Mouse (Mus musculus) Muller cell, postnatal 12 days (primary cell): Measurements from ENCODE around the gene Zdhhc5.

Source experiments
- DNase-seq: peaks from one replicate; pipeline ENCODE4 v3.0.0-alpha.2; 2015; ENCODE audit errors: inconsistent ontology term

The Zdhhc5 gene

DNA sequence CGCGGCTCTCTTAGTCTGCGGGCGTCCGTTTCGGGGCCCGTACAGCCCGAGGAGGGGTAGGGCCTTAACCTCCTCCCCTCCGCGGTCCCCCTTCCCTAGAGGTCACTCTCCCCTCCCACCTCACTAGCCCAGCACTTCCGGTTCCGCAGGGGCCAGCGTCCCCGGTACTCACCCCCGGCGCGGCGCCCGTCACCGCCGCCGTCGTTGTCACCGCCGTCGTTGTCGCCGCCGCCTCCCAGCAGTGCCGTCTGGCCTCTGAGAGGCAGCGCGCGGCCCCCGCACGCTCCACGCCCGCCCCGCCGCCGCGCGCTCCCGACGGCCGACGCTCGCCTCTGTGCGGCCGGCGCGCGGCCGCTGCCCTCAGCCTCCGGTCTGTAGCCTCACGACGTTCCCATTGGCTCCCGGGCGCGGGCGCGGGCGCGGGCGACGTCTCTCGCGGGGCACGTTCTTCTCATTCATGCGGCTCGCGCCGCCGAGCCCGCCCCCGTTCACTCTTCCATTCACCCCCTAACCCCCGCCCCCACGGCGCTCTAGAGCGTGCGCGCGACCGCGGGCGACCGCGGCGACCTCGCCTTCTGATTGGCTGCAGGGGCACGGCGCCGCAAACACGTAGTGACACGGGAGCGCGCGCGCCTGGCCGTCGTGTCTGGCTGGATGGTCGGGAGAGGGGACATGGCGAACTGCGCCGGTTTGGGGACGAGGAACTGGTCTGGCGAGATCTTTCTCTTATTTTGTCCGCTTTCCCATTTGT is at the start of gene Zdhhc5:
Zdhhc5 (minus strand) TSS at position 370 of the 751 bp plus-strand sequence.
- DNase-seq, result peak; percentile 100

DNA sequence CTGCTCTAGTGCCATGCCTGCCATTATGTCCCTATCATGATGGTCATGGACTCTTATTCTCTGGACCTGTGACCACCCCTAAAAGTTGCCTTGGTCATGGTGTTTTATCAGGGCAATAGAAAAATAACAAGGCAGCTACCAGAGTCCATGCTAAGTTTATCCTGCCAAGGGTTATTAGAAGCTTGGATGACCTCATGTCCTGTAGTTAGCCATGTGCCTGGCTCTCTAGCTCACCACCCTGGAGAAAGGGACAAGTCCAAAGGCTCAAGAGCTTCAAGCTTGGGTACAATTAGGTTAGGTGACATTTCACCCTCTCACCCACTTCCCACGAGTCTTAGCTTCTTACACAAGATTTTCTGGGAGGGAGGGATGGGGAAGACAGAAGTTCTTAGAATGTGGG is 47.8 kb upstream of the Zdhhc5 start:
- no peak for DNase-seq

DNA sequence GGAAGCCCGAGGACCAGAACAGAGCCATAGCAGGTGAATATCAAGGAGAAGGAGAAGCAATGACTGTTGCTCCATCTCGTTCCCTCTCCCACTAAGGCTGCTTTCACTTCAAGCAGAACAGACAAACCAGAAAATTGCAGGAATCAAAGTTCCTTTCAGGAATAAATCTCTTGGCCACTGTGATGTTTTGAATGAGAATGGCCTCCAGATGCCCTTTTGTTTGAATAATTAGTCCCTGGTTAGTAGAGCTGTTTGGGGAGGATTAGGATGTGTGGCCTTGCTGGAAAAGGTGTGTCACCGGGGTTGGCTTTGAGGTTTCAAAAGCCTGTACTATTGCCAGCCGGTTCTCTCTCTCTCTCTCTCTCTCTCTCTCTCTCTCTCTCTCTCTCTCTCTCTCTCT is 47.3 kb upstream of the Zdhhc5 start:
- no peak for DNase-seq

DNA sequence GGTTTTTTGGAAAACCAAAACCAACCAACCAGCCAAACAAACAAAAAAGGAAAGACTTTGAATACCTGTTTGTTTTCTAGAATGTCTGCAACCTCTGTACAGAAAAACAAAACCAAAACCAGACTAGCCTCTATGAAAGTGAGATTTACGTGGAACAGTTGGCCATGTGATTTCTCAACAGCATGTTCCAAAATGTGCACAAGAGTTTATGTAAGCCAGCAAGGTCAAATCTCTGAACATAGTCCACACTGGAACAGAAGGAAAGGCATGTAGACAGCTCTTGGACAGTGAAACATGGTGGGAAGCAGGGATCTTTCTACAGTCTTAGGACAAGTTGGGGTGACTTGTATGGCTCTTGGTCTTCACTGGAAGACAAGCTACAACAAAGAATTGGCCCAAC is 46.9 kb upstream of the Zdhhc5 start:
- no peak for DNase-seq

DNA sequence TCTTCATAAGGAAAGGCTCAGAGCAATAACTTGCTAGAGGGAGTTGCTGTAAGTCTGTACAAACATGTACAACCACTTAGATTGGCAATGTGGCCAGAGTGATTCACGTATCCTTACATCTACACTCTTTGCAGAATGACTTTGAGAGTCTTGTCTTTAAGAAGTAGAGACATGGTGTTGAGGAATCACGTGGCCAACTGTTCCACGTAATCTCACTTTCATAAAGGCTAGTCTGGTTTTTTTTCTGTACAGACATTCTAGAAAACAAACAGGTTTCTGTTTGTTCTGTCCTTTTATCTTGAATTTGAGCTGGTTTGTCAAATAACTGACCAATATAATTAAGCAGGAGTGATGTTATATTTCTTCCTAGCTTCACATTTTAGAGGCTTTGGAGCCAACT is 46.3 kb upstream of the Zdhhc5 start:
- DNase-seq, result no peak

DNA sequence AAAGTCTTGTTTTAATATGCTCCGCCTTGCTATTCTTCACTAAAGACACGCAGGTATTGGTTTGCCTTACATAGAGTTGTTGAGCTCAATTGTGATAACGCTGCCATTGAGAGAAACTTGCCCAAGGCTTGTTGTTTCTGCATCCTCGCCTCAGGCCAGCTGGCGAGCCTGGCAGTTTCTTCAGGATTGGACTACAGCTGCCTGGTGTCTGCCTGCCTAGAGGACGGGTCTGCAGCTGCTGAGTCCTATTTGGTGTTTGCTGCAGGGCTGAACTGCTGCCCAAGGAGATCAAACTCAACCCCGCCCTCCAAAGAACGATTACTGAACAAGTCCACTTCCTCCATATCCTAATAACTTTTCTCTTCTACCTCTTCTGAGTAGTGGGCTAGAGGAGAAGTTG is 45.8 kb upstream of the Zdhhc5 start:
- DNase-seq, result no peak

DNA sequence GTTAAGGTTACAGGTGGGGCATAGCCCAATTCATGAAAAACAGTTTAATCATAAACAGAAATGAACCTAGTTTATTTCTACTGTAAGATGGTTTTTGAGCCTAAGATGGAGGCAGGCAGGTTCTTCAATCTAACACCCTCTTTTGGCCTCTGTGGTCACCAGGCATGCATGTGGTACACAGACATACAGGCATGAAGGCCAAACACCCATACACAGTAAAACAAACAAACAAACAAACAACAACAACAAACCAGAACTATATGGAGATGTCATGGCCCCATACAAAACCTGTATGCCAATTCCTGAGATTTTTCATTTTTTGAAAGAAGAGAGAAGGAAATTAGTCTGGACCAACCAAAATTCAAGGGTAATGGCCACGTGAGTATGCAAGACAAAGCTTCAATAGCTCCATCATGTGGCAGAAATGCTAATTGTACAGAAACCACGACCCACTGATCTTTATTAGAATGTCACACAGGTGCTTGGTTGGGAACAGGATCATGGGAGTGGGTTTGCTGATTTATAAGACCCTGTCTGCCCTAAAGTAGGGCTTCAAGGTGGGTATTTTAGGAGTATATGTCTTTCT is 43.7 kb upstream of the Zdhhc5 start:
- peak; percentile 40 for DNase-seq

DNA sequence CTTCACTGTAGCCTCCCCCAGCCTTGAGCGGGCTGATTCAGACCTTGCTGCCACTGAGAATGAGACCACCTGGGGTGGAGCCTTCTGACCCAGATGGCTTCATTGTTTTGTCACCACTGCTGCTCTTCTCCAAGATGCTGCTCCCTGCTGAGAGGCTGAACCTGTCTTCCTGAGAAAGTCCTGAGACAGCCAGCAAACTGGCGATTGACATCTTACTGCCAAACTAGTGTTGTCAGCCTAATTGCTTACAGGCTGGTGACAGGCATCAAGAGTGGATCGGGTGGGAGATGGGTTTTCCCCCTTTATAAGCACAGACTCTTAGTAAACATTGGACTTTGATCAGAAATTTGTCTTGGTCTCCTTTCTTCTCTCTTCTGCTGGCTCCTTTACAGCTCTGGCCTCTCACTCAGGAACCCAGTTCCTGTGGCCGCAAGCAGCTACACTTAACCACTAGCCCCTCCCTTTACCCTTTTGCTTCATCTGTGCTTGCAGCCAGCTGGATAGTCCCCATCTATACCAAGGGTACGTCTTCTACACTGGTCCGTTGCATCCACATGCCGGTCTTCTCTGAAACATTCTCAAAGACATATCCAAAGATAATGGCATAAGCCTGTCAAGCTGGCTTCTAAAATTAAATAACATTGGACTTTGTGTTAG is 42.2 kb upstream of the Zdhhc5 start:
- no peak for DNase-seq

DNA sequence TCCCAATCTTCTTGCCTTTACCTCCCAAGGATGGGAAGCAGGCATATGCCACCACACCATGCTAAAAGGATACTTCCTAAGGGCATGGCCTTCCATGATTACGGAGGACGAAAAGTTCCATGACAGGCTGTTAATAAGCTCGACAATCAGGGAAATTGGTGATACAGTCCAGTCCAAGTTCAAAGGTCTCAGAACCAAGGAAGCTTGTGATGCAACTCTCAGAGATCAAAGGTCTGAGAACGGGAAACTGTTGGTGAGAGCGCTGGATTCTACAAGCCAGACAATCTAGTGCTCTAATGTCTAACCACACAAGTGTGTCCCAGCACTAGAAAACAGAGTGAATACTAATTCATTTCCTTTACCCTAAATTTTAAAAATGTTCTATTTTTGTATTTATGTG is 41.3 kb upstream of the Zdhhc5 start:
- no peak for DNase-seq

DNA sequence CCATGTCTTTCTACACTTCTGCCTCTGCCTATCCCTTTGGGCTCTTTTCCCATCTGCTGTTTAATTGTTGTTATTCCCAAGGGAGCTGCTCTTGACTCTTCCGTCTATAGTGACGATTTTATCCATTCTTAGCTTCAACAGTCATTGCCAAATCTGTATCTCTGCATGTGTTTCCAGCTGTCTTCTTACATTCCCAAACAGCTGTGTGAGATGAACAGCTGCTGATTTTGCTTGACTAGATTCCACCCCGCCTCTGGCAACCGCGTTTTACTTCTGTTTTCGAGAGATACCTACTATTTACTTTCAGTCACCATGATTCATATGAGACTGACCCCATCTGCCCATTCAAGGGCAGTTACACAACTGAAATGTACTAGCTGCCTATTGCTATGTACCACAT is 35.1 kb upstream of the Zdhhc5 start:
- no peak for DNase-seq

DNA sequence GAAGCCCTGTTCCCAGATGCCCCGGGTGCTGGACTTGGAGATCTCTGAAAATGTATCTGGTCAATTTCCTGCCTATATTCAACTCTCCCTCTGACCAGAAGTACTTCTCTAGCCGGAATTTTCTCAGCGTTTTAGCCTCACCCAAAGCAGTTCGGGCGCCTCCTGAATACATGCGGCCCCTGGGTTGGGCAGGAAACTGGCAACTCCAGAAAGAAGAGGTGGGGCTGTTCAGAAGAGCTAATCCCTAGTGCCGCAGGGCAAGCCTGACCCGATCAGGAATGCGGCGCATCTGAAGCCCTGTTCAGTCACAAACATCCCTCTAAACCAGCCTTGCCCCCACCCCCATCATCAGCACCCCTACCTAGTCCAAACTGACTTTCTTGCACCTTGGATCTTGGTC is 29.1 kb upstream of the Zdhhc5 start:
- DNase-seq, result peak; percentile 80

DNA sequence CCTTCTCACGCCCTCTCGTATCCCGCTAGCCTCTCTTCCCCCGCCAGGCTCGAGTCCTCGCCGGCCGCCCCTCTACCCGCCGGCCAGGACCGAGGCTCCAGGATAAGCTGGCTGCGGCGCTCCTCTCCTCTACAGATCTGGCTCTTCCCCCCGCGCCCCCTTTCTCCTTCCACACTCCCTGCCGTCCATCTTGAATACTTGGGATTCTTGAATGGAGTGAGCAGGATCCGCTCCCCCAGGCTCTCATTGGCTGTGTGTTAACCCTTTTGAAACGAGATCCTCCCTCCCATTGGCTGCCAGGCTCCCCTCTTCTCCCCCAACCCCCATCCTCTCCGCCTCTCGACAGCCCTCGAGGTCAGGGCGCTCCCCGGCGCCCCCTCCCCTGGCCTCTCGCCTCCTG is 28.6 kb upstream of the Zdhhc5 start, which contains the start of gene Gm19426:
Gm19426 (minus strand) TSS at position 95 of the 400 bp plus-strand sequence.
- DNase-seq, result peak; percentile 96

DNA sequence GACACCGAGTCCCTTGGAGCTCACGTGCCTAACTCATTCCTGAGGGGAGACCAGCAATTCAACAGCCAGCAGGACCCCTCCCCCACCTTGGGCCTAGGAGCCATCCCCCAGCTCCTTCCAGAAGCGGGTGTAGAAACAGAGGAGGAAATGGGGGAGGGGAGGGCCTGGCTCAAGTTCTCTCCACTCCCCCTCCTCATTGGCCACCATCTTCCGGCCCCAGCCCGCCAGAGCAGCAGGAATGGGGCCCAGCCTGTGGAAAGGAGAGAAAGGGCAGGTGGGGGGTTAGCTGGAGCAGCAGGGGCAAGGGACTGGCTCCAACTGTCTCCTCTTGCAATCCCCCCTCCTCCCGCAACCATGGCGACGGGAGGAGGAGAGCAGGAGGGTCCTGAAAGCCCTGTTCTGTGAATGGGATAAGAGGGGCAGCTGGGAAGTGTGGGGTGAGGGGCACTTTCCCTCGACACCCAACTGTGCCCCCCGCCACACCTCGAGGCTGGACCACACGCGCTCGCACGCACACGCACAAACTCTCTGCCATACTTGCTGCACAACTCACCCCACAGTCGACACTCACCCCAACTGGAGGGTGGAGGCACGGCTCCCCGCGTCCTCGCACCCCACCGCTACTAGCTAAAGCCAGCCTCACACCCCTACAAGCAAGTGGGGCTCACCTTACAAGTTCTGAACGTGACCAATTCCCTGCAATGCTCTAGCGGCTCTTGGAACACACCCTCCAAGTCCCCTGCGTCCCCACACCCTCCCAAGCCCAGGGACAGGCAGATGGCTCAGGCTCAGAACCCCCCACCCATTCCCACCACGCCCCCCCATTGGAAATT is 27.7 kb upstream of the Zdhhc5 start:
- DNase-seq, result peak; percentile 56

DNA sequence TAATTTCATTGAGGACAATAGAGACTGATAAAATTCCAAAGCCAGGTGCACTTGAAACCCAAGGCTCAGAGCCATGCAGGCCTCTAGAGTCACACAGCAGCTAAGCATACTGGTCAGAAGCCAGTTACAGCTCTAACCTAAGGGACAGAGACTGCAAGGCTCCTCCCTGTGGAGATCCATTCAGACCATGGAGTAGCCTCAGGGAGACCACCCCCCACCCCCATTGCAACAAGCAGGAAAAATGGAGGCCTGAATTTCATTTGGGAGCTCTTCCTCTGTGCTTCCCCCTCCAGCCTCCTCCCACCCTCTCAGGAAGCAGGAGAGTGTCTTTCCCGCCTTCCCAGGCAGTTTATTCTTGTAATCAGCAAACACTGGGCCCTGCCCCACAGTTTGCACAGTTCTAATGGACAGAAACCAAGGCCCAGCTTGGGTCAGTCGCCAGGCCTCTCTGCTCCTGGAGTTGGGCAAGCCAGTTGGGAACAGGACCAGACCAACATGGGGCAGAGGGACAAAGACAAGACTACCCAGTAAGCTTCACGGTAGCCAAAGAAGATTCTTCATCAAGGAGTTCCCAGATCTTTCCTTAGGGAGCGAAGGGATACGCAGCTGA is 27.0 kb upstream of the Zdhhc5 start:
- DNase-seq, result no peak

DNA sequence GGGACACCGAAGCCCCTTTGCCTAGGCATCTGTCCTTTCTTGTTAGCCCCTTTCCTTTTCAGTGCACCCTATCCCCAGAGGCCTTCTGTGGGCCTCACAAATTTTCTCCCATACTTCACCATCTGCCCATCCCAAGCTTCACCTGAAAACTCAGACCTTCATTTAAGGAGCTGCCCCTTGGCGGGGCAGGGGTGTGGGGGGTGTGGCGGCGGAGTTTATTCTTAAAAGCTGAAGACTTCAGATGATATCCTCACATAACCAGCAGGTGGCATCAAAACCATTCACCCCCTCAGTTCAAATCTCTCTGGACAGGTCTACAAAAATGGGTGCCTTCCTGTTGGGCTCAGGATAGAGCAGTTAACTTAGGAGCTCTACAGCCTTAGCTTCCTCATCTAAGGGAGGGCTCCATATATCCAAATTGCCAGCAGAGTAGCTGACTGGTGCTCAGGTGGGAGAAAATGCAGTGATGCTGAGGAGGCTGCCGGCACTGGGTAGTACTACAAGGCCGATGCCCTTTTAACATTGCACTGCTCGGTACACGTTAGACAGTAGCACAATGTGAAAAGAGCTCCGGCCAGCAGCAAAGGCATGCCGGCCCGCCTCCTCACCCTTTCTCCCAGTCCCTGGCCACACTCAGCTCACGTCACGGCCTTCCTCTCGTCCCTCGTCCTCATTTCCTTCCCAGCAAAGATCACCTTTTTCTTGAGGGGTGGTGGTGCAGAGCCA is 25.8 kb upstream of the Zdhhc5 start:
- DNase-seq, result no peak

DNA sequence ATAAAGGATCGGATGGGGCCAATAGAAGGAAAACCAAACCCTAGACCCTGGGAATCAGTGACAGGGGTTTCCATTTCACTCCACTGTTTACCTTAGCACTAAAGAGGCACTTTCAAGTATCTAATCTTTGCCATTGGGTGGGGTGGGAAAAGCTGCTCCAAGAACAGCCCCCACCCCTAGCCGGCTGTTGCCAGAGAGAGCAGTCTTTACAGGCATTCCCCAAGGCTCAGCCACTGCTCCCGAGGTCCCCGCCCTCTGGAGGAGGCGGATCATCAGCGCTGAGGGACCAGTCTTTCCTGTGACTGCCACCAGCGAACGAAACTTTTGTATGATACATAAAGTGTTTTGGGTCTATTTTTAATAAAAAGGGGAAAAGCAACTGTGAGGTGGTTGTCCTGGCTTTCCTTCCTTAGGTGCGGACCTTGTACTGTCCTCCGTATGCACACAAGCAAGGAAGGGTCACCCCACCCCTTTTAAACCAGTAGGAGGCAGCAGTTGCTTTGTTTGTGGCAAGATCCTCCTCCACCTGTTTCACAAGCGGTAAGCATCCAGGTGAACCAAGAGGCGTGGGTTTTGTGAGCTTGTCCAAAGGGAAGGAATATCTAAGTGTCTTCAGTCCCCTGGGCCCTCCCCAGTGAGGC is 23.4 kb upstream of the Zdhhc5 start:
- DNase-seq, result no peak

DNA sequence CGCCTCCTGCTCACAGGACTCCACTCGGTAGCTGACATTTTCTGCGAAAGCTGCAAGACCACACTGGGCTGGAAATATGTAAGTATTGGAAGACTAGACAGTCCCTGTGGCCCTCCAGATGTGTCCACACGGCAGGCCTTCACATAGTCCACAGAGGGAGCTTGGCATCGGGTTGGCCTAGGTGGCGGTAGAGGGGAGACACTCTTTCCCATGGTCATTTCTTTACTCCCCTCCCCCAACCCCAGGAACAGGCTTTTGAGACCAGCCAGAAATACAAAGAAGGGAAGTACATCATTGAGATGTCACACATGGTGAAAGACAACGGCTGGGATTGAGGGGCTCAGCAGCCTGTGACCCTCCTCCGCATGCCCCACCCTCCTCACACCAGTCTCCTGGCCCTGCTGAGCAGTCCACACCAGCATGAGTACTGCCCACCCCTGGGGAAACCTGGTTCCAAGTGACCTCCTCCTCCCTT is 22.5 kb upstream of the Zdhhc5 start:
- peak; percentile 58 for DNase-seq

DNA sequence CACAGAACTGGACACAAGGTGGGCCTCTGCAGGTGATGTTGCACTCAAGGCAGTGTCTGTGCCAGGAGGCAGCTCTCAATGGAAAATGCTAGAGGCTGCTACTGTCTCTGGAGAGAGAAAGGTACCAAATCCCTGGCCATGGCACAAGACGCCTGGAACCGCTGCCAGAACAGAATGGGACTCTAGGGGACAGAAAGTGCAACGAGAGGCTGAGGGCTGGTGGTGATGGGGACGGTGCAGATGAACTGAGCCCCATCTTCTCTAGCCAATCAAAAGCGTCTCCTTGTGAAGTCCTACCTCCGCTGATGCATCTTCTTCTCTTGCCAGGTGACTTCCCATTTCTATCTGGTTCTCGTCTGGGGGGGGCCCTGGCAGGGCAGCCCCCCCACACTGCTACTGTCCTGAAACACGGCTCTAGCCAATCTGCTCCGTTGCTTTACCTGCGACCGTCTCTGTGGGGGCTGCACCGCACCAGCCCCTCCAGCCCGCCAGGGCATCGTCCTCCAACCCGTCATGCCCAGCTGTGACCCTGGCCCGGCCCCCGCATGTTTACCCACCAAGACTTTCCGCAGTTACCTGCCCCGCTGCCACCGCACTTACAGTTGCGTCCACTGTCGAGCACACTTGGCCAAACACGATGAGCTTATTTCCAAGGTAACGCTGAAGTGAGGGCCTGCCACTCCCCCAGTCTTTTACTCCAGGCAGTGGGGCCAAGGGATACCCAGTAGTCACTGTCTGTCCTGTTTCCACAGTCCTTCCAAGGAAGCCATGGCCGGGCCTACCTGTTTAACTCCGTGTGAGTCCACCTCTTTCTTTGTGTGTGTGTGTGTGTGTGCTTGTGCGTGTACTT is 21.6 kb upstream of the Zdhhc5 start:
- DNase-seq, result no peak

DNA sequence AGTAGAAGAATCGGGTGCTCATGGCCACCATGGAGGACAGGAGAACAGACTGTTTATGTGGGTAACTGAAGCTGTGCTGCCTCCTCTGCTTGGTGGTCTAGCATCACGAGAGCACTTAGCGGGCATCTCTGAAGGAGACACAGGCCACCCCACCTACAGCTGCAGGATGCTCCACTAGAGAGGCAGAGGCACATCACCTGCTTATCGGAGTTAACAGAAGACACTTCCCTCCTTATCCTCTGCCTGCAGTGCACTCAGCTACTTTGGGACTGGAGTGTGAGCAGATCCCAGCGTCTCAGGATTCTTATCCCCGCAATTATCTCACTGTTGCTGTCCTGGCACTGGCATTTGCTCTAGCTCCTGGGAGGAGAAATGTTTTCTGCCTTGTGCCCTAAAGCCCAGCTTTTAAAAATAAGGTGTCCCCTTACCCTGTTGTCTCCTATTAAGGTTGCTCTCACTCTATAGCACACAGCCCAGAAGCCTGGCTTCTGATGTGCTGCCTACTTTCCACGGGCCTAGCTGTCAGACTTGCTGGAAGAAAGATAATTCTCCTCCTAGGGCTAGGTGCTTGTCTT is 20.5 kb upstream of the Zdhhc5 start:
- no peak for DNase-seq
